Mouse (Mus musculus): ENCODE measurements at regions not wholly inside any gene's neighbourhood (a gene's known extent, or its start where the extent isn't known, plus 50 kb on each side); places are given as distances from the start of the nearest gene placed in this dataset.

DNA sequence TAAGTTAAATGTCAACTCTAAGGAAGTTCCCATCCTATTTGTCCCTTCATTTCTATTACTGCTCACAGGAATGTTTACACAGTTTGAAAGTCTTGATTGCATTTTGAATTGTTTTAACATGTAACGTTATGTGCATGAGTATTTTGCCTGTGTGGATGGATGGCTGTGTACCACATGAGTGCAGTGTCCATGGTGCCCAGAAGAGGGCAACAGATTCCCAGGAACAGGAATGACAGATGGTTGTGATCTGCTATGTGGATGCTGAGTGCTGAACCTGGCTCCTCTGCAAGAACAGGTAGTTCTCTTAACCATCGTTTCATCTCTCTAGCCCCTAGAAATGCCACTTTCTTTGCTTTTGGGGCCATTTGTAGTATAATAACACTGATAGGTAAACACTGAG is 597.9 kb upstream of the Zwint start:
- DNase-seq = no peak
- Histone ChIP-seq H3K27ac (ENCODE audit: insufficient read depth, low read length) (no peak overlapping the region), H3K4me3 (replicated peaks; ENCODE audit: insufficient read depth, low read depth, low read length) (no peak overlapping the region), H3K4me1 (ENCODE audit: control insufficient read depth, insufficient read depth, low read length) (no peaks in the 10 kb centered on the region), H3K27me3 (ENCODE audit: control insufficient read depth, insufficient read depth, low read length) (no peaks in the 10 kb centered on the region)
- TF ChIP-seq POLR2A (IDR thresholded peaks at IDR 0.05; ENCODE audit: borderline replicate concordance, insufficient read depth, low read length) (no peak), CTCF (IDR thresholded peaks at IDR 0.05; ENCODE audit: borderline replicate concordance, insufficient read depth, low read depth, low read length) (no peak)
- WGBS = 87% methylated on average over 2 of the region's 2 CpGs

- Histone ChIP-seq H3K27ac (ENCODE audit: insufficient read depth, low read length) (no peak overlapping the region), H3K4me1 (ENCODE audit: control insufficient read depth, insufficient read depth, low read length) (no peaks in the 10 kb centered on the region), H3K27me3 (ENCODE audit: control insufficient read depth, insufficient read depth, low read length) (no peaks in the 10 kb centered on the region), H3K4me3 (replicated peaks; ENCODE audit: insufficient read depth, low read depth, low read length) (no peak overlapping the region)
- no peak for TF ChIP-seq CTCF (IDR thresholded peaks at IDR 0.05; ENCODE audit: borderline replicate concordance, insufficient read depth, low read depth, low read length)
- no peak for TF ChIP-seq POLR2A (IDR thresholded peaks at IDR 0.05; ENCODE audit: borderline replicate concordance, insufficient read depth, low read length)
- DNase-seq = no peak
These were observed 583.4 kb upstream of the Zwint start for GRCm38 (mm10) chr10:72071185-72071718.

GRCm38 (mm10) chr10:72078363-72078762 is 576.3 kb upstream of the Zwint start:
- no peak for DNase-seq
- Histone ChIP-seq H3K27ac (ENCODE audit: insufficient read depth, low read length) (no peak overlapping the region), H3K4me3 (replicated peaks; ENCODE audit: insufficient read depth, low read depth, low read length) (no peak overlapping the region), H3K27me3 (ENCODE audit: control insufficient read depth, insufficient read depth, low read length) (no peaks in the 10 kb centered on the region), H3K4me1 (ENCODE audit: control insufficient read depth, insufficient read depth, low read length) (no peaks in the 10 kb centered on the region)
- TF ChIP-seq CTCF (IDR thresholded peaks at IDR 0.05; ENCODE audit: borderline replicate concordance, insufficient read depth, low read depth, low read length) (no peak), POLR2A (IDR thresholded peaks at IDR 0.05; ENCODE audit: borderline replicate concordance, insufficient read depth, low read length) (no peak)
- 88% methylated on average over 3 of the region's 3 CpGs for WGBS

GRCm38 (mm10) chr10:72096951-72097350 is 557.7 kb upstream of the Zwint start:
- TF ChIP-seq POLR2A (IDR thresholded peaks at IDR 0.05; ENCODE audit: borderline replicate concordance, insufficient read depth, low read length) (no peak), CTCF (IDR thresholded peaks at IDR 0.05; ENCODE audit: borderline replicate concordance, insufficient read depth, low read depth, low read length) (no peak)
- DNase-seq = no peak
- Histone ChIP-seq H3K4me1 (ENCODE audit: control insufficient read depth, insufficient read depth, low read length) (no peaks in the 10 kb centered on the region), H3K27me3 (ENCODE audit: control insufficient read depth, insufficient read depth, low read length) (no peaks in the 10 kb centered on the region), H3K27ac (ENCODE audit: insufficient read depth, low read length) (no peak overlapping the region), H3K4me3 (replicated peaks; ENCODE audit: insufficient read depth, low read depth, low read length) (no peak overlapping the region)
- WGBS = 54% methylated on average over 2 of the region's 2 CpGs

DNA sequence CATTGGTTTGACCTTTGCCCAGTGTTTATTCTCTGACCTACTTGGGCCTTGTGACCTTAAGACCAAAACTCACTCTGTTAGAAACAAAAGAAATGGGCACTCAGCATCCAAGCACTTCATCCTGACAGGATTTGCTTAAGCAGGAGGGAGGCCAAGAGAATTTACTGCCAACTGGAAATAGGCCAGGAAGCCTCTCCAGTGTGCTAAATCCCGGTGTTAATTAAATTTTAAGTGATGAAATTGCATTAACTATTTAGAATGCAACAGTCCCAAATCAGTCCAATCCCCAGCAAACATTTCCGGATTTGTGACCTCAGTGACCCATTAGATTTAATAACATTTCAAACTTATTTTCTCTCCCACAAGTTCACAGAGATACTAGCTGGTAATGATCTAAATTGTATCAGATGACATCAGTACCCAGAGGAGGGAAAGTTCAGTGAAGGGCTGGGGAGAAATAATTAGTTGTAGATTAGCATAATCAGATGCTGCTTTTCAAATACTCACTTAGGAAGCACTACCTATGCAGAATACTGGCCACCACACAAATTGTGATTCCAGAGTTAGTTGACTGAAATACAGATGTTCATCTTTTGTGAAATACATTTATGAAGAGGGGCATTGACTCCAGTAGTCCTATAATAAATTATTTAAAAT is 555.4 kb upstream of the Zwint start:
- Histone ChIP-seq H3K4me1 (ENCODE audit: control insufficient read depth, insufficient read depth, low read length) (no peaks in the 10 kb centered on the region), H3K4me3 (replicated peaks; ENCODE audit: insufficient read depth, low read depth, low read length) (no peak overlapping the region), H3K27me3 (ENCODE audit: control insufficient read depth, insufficient read depth, low read length) (no peaks in the 10 kb centered on the region), H3K27ac (ENCODE audit: insufficient read depth, low read length) (no peak overlapping the region)
- DNase-seq = peak in 1 of 2 experiments; percentile 20
- TF ChIP-seq POLR2A (IDR thresholded peaks at IDR 0.05; ENCODE audit: borderline replicate concordance, insufficient read depth, low read length) = no peak
- no peak for TF ChIP-seq CTCF (IDR thresholded peaks at IDR 0.05; ENCODE audit: borderline replicate concordance, insufficient read depth, low read depth, low read length)
- 10% methylated on average over 2 of the region's 2 CpGs for WGBS

- Histone ChIP-seq H3K27ac (ENCODE audit: insufficient read depth, low read length) (no peak overlapping the region), H3K4me3 (replicated peaks; ENCODE audit: insufficient read depth, low read depth, low read length) (no peak overlapping the region), H3K4me1 (ENCODE audit: control insufficient read depth, insufficient read depth, low read length) (no peaks in the 10 kb centered on the region), H3K27me3 (ENCODE audit: control insufficient read depth, insufficient read depth, low read length) (no peaks in the 10 kb centered on the region)
- no peak for DNase-seq
- WGBS = 96% methylated on average over 2 of the region's 2 CpGs
- no peak for TF ChIP-seq POLR2A (IDR thresholded peaks at IDR 0.05; ENCODE audit: borderline replicate concordance, insufficient read depth, low read length)
- no peak for TF ChIP-seq CTCF (IDR thresholded peaks at IDR 0.05; ENCODE audit: borderline replicate concordance, insufficient read depth, low read depth, low read length)
These were observed 535.2 kb upstream of the Zwint start for GRCm38 (mm10) chr10:72119447-72119846.

GRCm38 (mm10) chr10:72132407-72132806 is 522.2 kb upstream of the Zwint start:
- 82% methylated on average over 2 of the region's 2 CpGs for WGBS
- no peak for TF ChIP-seq POLR2A (IDR thresholded peaks at IDR 0.05; ENCODE audit: borderline replicate concordance, insufficient read depth, low read length)
- no peak for TF ChIP-seq CTCF (IDR thresholded peaks at IDR 0.05; ENCODE audit: borderline replicate concordance, insufficient read depth, low read depth, low read length)

More at GRCm38 (mm10) chr10:72132407-72132806, 522.2 kb upstream of the Zwint start:
- H3K27me3 ChIP-seq (ENCODE audit: control insufficient read depth, insufficient read depth, low read length) = no peaks in the 10 kb centered on the region
- H3K27ac ChIP-seq (ENCODE audit: insufficient read depth, low read length) = no peak overlapping the region
- DNase-seq = no peak
- H3K4me1 ChIP-seq (ENCODE audit: control insufficient read depth, insufficient read depth, low read length) = no peaks in the 10 kb centered on the region
- no peak overlapping the region for H3K4me3 ChIP-seq (replicated peaks; ENCODE audit: insufficient read depth, low read depth, low read length)
